Mouse (Mus musculus) hindbrain, postnatal 0 days (tissue): ENCODE data around the gene Zfp606. TPM values are rescaled to one million over a fixed set of nuclear protein-coding genes. Genes with fewer than 3 reads are reported as not detected.

Experiments used
- ATAC-seq: fragments of 200-750 bp; cut with Nextera tagmentation; 2 replicates; pipeline ENCODE4 v1.8.0; 2017; ENCODE audit warnings: mild to moderate bottlenecking, moderate TSS enrichment, moderate library complexity
- DNase-seq: peaks from one replicate; pipeline ENCODE4 v3.0.0-alpha.2; 2015; ENCODE audit warnings: low spot score
- H3K27ac ChIP-seq: fragments of 300-500 bp; sonication (generic); 2 replicates; pipeline ENCODE4 v1.5.1; 2014; ENCODE audit warnings: mild to moderate bottlenecking
- H3K27me3 ChIP-seq: fragments of 300-500 bp; sonication (generic); 2 replicates; pipeline ENCODE4 v1.6.1; 2014; ENCODE audit warnings: low read length, mixed read lengths; ENCODE audit not compliant: insufficient read depth
- H3K36me3 ChIP-seq: fragments of 300-500 bp; sonication (generic); 2 replicates; pipeline ENCODE4 v1.6.1; 2014; ENCODE audit warnings: low read length, mixed read lengths; ENCODE audit not compliant: insufficient read depth
- H3K4me1 ChIP-seq: fragments of 300-500 bp; sonication (generic); 2 replicates; pipeline ENCODE4 v1.6.1; 2014; ENCODE audit warnings: antibody characterized with exemption, low read length, mixed read lengths; ENCODE audit not compliant: insufficient read depth
- H3K4me2 ChIP-seq: fragments of 300-500 bp; sonication (generic); 2 replicates; pipeline ENCODE4 v1.6.1; 2014; ENCODE audit warnings: low read depth, mild to moderate bottlenecking, low read length, moderate library complexity, mixed read lengths
- H3K4me3 ChIP-seq: fragments of 300-500 bp; sonication (generic); 2 replicates; pipeline ENCODE4 v1.5.1; 2014; ENCODE audit warnings: low read length
- H3K9ac ChIP-seq: fragments of 300-500 bp; sonication (generic); replicated peaks from 2 replicates; pipeline ENCODE4 v1.6.1; 2014; ENCODE audit warnings: mild to moderate bottlenecking, low read length, moderate library complexity, mixed read lengths
- H3K9me3 ChIP-seq: fragments of 300-500 bp; sonication (generic); 2 replicates; pipeline ENCODE4 v1.6.1; 2016; ENCODE audit warnings: low read length, mixed read lengths
- CTCF ChIP-seq: IDR thresholded peaks from 2 replicates; pipeline ENCODE4 v1.5.1; 2016; ENCODE audit warnings: antibody characterized with exemption, control low read depth, low read depth
- WGBS: fragments of 180-500 bp; shearing (Covaris S2); extraction: QIAGEN DNeasy Blood & Tissue Kit; methylation state at CpG from one replicate; pipeline ENCODE4 v1.1.7; 2014; 5-methylcytosine and 5-hydroxymethylcytosine counted together
- polyA plus RNA-seq: library from polyadenylated mRNA; unstranded; fragments of >200 nt; fragmentation: Nextera tagmentation; extraction: Ambion mirVana; gene quantifications from 2 replicates; pipeline ENCODE4 v1.2.1, GENCODE M21; 2015
- total RNA-seq: library from RNA; depleted of rRNA; stranded (reverse); fragments of >200 nt; gene quantifications from 2 replicates; pipeline ENCODE4 v1.2.3, GENCODE M21; 2014; rRNA removed

Zfp606 gene
- total and polyA plus RNA-seq, 2 experiments from 2014 or later: 23.3 to 24.4 TPM

GRCm38 (mm10) chr7:12512217-12512616, 34.1 kb downstream of the Zfp606 start, which contains the start of gene 2900092C05Rik:
Gene 2900092C05Rik, plus strand, starts transcription at chr7:12512517.
- TF ChIP-seq CTCF: no peak
- no peak for DNase-seq
- 62% methylated on average over 2 of the region's 2 CpGs for WGBS

More at GRCm38 (mm10) chr7:12512217-12512616, 34.1 kb downstream of the Zfp606 start, which contains the start of gene 2900092C05Rik:
- Histone ChIP-seq H3K27me3 (no peaks in the 10 kb centered on the region), H3K9me3 (peaks cover 3% of the 10 kb centered on the region; the same call in 1 of the 2 replicates), H3K4me2 (no peak within 1 kb of the TSS), H3K36me3 (no peaks in the 10 kb centered on the region), H3K27ac (no peak within 1 kb of the TSS), H3K4me1 (no peaks in the 10 kb centered on the region), H3K9ac (no peak within 1 kb of the TSS), H3K4me3 (no peak within 1 kb of the TSS)
- no peak for ATAC-seq

Other genes starting within 250 kb of the Zfp606 start
- gene Vmn1r81, start 210.0 kb upstream of the Zfp606 start, total RNA-seq: not detected in 2 replicates
- not detected in 2 replicates for gene Vmn1r81, start 210.0 kb upstream of the Zfp606 start, polyA plus RNA-seq
- gene Vmn1r82, start 177.9 kb upstream of the Zfp606 start, total RNA-seq: not detected in 2 replicates
- gene Vmn1r82, start 177.9 kb upstream of the Zfp606 start, polyA plus RNA-seq: not detected in 2 replicates
- not detected in 2 replicates for gene Vmn1r83, start 148.8 kb upstream of the Zfp606 start, total RNA-seq
- gene Vmn1r83, start 148.8 kb upstream of the Zfp606 start, polyA plus RNA-seq: not detected in 2 replicates
- not detected in 2 replicates for gene Vmn1r84, start 109.0 kb upstream of the Zfp606 start, total RNA-seq
- not detected in 2 replicates for gene Vmn1r84, start 109.0 kb upstream of the Zfp606 start, polyA plus RNA-seq
- gene Zfp551, start 55.5 kb upstream of the Zfp606 start, total RNA-seq: 4.9 and 7.5 TPM in 2 replicates
- gene Zfp551, start 55.5 kb upstream of the Zfp606 start, polyA plus RNA-seq: 8.1 and 8.5 TPM in 2 replicates
- gene 2900092C05Rik, start 34.2 kb downstream of the Zfp606 start, total RNA-seq: not detected in 2 replicates
- gene 2900092C05Rik, start 34.2 kb downstream of the Zfp606 start, polyA plus RNA-seq: not detected in 2 replicates
- gene Vmn2r53, start 130.5 kb downstream of the Zfp606 start, total RNA-seq: 0.04 and 0.05 TPM in 2 replicates
- not detected in 2 replicates for gene Vmn2r53, start 130.5 kb downstream of the Zfp606 start, polyA plus RNA-seq
- not detected in 2 replicates for gene Vmn2r54, start 162.0 kb downstream of the Zfp606 start, total RNA-seq
- not detected in 2 replicates for gene Vmn2r54, start 162.0 kb downstream of the Zfp606 start, polyA plus RNA-seq
- not detected in 2 replicates for gene Vmn2r55, start 206.7 kb downstream of the Zfp606 start, total RNA-seq
- not detected in 2 replicates for gene Vmn2r55, start 206.7 kb downstream of the Zfp606 start, polyA plus RNA-seq